Mouse (Mus musculus) liver, embryonic 16.5 days (tissue): ENCODE data around the gene Hoxc13. TPM values are rescaled to one million over a fixed set of nuclear protein-coding genes. Genes with fewer than 3 reads are reported as not detected.

ENCODE experiments used
- ATAC-seq: fragments of 200-750 bp; cut with Nextera tagmentation; 2 replicates; pipeline ENCODE4 v1.8.0; 2017; ENCODE audit warnings: low read depth, mild to moderate bottlenecking, moderate number of reproducible peaks, moderate library complexity
- H3K27ac ChIP-seq: fragments of 300-500 bp; sonication (generic); 2 replicates; pipeline ENCODE4 v1.5.1; 2014; ENCODE audit warnings: mild to moderate bottlenecking, low read length
- H3K27me3 ChIP-seq: fragments of 300-500 bp; sonication (generic); 2 replicates; pipeline ENCODE4 v1.6.1; 2014; ENCODE audit warnings: low read depth, low read length, mixed read lengths; ENCODE audit not compliant: control insufficient read depth, insufficient read depth
- H3K36me3 ChIP-seq: fragments of 300-500 bp; sonication (generic); 2 replicates; pipeline ENCODE4 v1.6.1; 2014; ENCODE audit warnings: mild to moderate bottlenecking; ENCODE audit not compliant: control insufficient read depth, insufficient read depth
- H3K4me1 ChIP-seq: fragments of 300-500 bp; sonication (generic); 2 replicates; pipeline ENCODE4 v1.6.1; 2014; ENCODE audit warnings: low read depth, low read length, mixed read lengths; ENCODE audit not compliant: control insufficient read depth
- H3K4me2 ChIP-seq: fragments of 300-500 bp; sonication (generic); 2 replicates; pipeline ENCODE4 v1.6.1; 2014; ENCODE audit warnings: low read depth, low read length, mixed read lengths
- H3K4me3 ChIP-seq: fragments of 300-500 bp; sonication (generic); 2 replicates; pipeline ENCODE4 v1.5.1; 2014; ENCODE audit warnings: low read depth, mild to moderate bottlenecking, low read length
- H3K9ac ChIP-seq: fragments of 300-500 bp; sonication (generic); 2 replicates; pipeline ENCODE4 v1.6.1; 2014; ENCODE audit warnings: low read depth, low read length
- H3K9me3 ChIP-seq: fragments of 300-500 bp; sonication (generic); replicated peaks from 2 replicates; pipeline ENCODE4 v1.6.1; 2016; ENCODE audit warnings: low read length; ENCODE audit not compliant: control insufficient read depth
- WGBS: fragments of 180-500 bp; shearing (Covaris S2); extraction: QIAGEN DNeasy Blood & Tissue Kit; methylation state at CpG from one replicate; pipeline ENCODE4 v1.1.7; 2014; ENCODE audit not compliant: insufficient replicate concordance; 5-methylcytosine and 5-hydroxymethylcytosine counted together
- polyA plus RNA-seq: library from polyadenylated mRNA; unstranded; fragments of >200 nt; fragmentation: Nextera tagmentation; extraction: Ambion mirVana; gene quantifications from 2 replicates; pipeline ENCODE4 v1.2.1, GENCODE M21; 2015

The Hoxc13 gene
- polyA plus RNA-seq, 1 experiment from 2014 or later: not detected

DNA sequence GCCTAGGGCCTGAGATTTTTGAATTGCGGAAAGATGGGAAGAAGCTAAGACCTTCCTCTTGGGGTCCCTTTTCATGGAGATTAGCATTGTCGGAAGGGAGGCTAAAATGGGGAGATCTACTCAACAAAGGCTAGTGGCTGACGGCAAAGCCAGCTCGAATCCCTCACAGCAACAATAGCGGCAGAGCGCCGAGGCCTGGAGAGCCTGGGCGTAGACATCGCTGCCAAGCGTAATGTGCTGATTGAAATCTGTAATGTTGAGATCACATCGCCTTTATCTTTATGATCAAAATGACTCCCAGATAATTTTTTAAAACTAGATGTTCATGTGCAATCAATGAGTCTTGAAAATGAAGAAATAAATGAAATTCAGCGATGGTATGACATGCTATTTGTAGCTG is 13.5 kb downstream of the Hoxc13 start:
- H3K27me3 ChIP-seq: peaks cover 100% of the 10 kb centered on the region
- H3K4me1 ChIP-seq: no peaks in the 10 kb centered on the region
- H3K36me3 ChIP-seq: no peaks in the 10 kb centered on the region
- H3K9ac ChIP-seq: no peak overlapping the region
- no peak overlapping the region for H3K4me2 ChIP-seq
- no peak overlapping the region for H3K27ac ChIP-seq
- WGBS: 4% methylated on average over 12 of the region's 12 CpGs
- H3K4me3 ChIP-seq: no peak overlapping the region
- no peaks in the 10 kb centered on the region for H3K9me3 ChIP-seq
- no peak for ATAC-seq

GRCm38 (mm10) chr15:102934897-102935296 is 14.0 kb downstream of the Hoxc13 start:
- Histone ChIP-seq H3K9me3 (no peaks in the 10 kb centered on the region), H3K36me3 (no peaks in the 10 kb centered on the region), H3K4me3 (no peak overlapping the region), H3K9ac (no peak overlapping the region), H3K4me2 (no peak overlapping the region), H3K4me1 (no peaks in the 10 kb centered on the region), H3K27ac (no peak overlapping the region), H3K27me3 (peaks cover 100% of the 10 kb centered on the region)
- no peak for ATAC-seq
- 1% methylated on average over 27 of the region's 27 CpGs for WGBS

GRCm38 (mm10) chr15:102936279-102936972 is 15.5 kb downstream of the Hoxc13 start, which contains the start of gene Hoxc12:
Hoxc12 (plus strand) TSS chr15:102936757.
- Histone ChIP-seq H3K4me1 (no peaks in the 10 kb centered on the region), H3K4me2 (no peak within 1 kb of the TSS), H3K9ac (no peak within 1 kb of the TSS), H3K27ac (no peak within 1 kb of the TSS), H3K36me3 (no peaks in the 10 kb centered on the region), H3K9me3 (no peaks in the 10 kb centered on the region), H3K27me3 (peaks cover 100% of the 10 kb centered on the region), H3K4me3 (no peak within 1 kb of the TSS)
- WGBS: 2% methylated on average over 31 of the region's 31 CpGs
- ATAC-seq: no peak

GRCm38 (mm10) chr15:102937036-102937666 is 16.2 kb downstream of the Hoxc13 start:
- ATAC-seq: no peak
- no peak overlapping the region for H3K4me2 ChIP-seq
- no peaks in the 10 kb centered on the region for H3K9me3 ChIP-seq
- 2% methylated on average over 50 of the region's 50 CpGs for WGBS
- no peaks in the 10 kb centered on the region for H3K4me1 ChIP-seq
- no peak overlapping the region for H3K27ac ChIP-seq
- no peak overlapping the region for H3K9ac ChIP-seq
- peaks cover 100% of the 10 kb centered on the region for H3K27me3 ChIP-seq
- no peaks in the 10 kb centered on the region for H3K36me3 ChIP-seq
- no peak overlapping the region for H3K4me3 ChIP-seq

GRCm38 (mm10) chr15:102939256-102940155 is 18.6 kb downstream of the Hoxc13 start:
- Histone ChIP-seq H3K27me3 (peaks cover 98% of the 10 kb centered on the region), H3K36me3 (no peaks in the 10 kb centered on the region), H3K4me3 (no peak overlapping the region), H3K27ac (no peak overlapping the region), H3K9me3 (no peaks in the 10 kb centered on the region), H3K4me2 (no peak overlapping the region), H3K4me1 (no peaks in the 10 kb centered on the region), H3K9ac (no peak overlapping the region)
- 3% methylated on average over 34 of the region's 34 CpGs for WGBS
- no peak for ATAC-seq

DNA sequence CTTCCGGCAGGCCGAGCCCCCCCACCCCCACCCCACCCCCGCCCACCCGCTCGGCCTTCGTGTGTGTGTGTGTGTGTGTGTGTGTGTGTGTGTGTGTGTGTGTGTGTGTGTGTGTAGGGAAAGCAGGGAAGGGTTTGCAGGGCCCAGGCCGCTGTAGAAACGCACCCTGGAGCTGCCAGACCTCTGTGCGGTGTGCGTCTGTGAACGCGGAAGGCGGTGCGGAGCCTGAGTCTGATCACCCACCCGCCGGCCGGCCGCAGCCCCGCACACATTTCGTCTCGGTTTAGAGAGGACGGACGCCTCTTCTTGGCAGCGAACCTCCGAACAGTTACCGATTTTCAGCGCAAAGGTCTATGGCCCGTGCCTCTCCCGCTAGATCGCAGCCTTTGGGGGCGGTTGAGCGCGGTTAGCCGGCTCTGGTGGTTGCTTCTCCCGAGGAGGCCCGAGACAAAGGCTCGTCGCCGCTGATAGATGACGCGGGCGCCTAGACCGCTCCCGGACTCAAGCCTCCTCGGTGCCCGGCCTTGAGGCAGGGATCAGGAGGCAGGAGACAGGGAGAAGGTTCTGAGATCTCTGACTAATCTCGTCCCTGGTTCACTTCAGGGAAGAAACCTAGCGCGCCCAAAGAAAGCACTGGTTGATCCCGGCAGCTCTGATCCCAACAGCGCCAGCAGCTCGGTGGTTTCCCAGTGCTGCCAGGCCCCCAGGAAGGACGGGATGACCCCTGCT is 22.0 kb downstream of the Hoxc13 start:
- WGBS: 2% methylated on average over 53 of the region's 53 CpGs
- no peak overlapping the region for H3K4me2 ChIP-seq

DNA sequence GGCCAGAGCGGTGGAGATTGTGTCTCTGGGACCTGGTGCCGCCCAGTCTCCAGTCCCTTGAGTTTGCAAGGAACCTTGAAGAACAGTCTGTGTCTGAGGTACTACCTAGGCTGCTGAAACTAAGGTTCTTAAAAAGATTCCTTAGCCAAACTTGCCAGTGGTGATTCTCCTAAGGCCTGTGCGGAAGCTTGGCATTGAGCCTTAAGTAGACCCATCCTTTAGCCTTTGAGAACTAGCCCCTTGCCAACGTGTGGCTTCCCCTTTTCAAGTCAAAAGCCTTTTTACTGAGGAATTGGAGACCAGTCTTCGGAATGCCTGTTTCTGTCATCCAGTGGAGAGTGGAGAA is 22.5 kb downstream of the Hoxc13 start:
- H3K27me3 ChIP-seq: peaks cover 96% of the 10 kb centered on the region
- H3K4me1 ChIP-seq: no peaks in the 10 kb centered on the region
- H3K27ac ChIP-seq: no peak overlapping the region
- H3K9me3 ChIP-seq: no peaks in the 10 kb centered on the region
- no peak for ATAC-seq
- no peak overlapping the region for H3K4me2 ChIP-seq
- H3K36me3 ChIP-seq: no peaks in the 10 kb centered on the region
- H3K4me3 ChIP-seq: no peak overlapping the region
- no peak overlapping the region for H3K9ac ChIP-seq
- WGBS: 7% methylated on average over 5 of the region's 5 CpGs

More for the DNA sequence above, 22.0 kb downstream of the Hoxc13 start:
- H3K27me3 ChIP-seq: peaks cover 96% of the 10 kb centered on the region
- no peak for ATAC-seq
- H3K9me3 ChIP-seq: no peaks in the 10 kb centered on the region
- no peak overlapping the region for H3K27ac ChIP-seq
- H3K4me3 ChIP-seq: no peak overlapping the region
- H3K9ac ChIP-seq: no peak overlapping the region
- no peaks in the 10 kb centered on the region for H3K4me1 ChIP-seq
- H3K36me3 ChIP-seq: no peaks in the 10 kb centered on the region

- no peak for ATAC-seq
- Histone ChIP-seq H3K36me3 (no peaks in the 10 kb centered on the region), H3K27me3 (peaks cover 95% of the 10 kb centered on the region), H3K4me2 (no peak overlapping the region), H3K9me3 (no peaks in the 10 kb centered on the region), H3K4me1 (no peaks in the 10 kb centered on the region), H3K9ac (no peak overlapping the region), H3K27ac (no peak overlapping the region), H3K4me3 (no peak overlapping the region)
- 9% methylated on average over 22 of the region's 22 CpGs for WGBS
These were observed 24.5 kb downstream of the Hoxc13 start for GRCm38 (mm10) chr15:102945185-102946077.
